Mouse (Mus musculus): Measurements from ENCODE around the gene Pcbp4. TPM values are rescaled to one million over a fixed set of nuclear protein-coding genes. Genes with fewer than 3 reads are reported as not detected.
A peak's percentile ranks its signal among the peaks of the same experiment; 100 is the strongest.
"Not testable (repeated sequence)": the region's sequence is repeated elsewhere in the genome, so short reads cannot be mapped to it uniquely, and the experiment has no call there.

Gene Pcbp4
- polyA plus RNA-seq, 1 experiment from 2014 or later: 2.8 TPM

- WGBS (ENCODE audit: missing documents): 8% methylated on average over 16 of the region's 16 CpGs
- peak overlapping the region; percentile 72 for H3K4me3 ChIP-seq (ENCODE audit: inconsistent target)
- peaks cover 15% of the 10 kb centered on the region; the same call in 1 of the 2 replicates for H3K36me3 ChIP-seq (ENCODE audit: inconsistent target)
- H3K79me2 ChIP-seq (ENCODE audit: inconsistent target): peaks cover 38% of the 10 kb centered on the region
- peak overlapping the region; percentile 94 for H3K27ac ChIP-seq
Observed at GRCm38 (mm10) chr9:106476002-106476923, 23.2 kb downstream of the Pcbp4 start.

GRCm38 (mm10) chr9:106476924-106477484, 23.9 kb downstream of the Pcbp4 start, which contains the start of gene Parp3:
Gene Parp3, minus strand, starts transcription at chr9:106476949.
- WGBS (ENCODE audit: missing documents): 1% methylated on average over 39 of the region's 41 CpGs
- Histone ChIP-seq H3K27ac (peak within 1 kb of the TSS; percentile 94), H3K79me2 (ENCODE audit: inconsistent target) (peaks cover 38% of the 10 kb centered on the region), H3K4me3 (ENCODE audit: inconsistent target) (peak within 1 kb of the TSS; percentile 87), H3K36me3 (ENCODE audit: inconsistent target) (peaks cover 19% of the 10 kb centered on the region; the same call in 1 of the 2 replicates)

- 2% methylated on average over 16 of the region's 16 CpGs for WGBS (ENCODE audit: missing documents)
- H3K36me3 ChIP-seq (ENCODE audit: inconsistent target): peaks cover 19% of the 10 kb centered on the region; the same call in 1 of the 2 replicates
Observed at GRCm38 (mm10) chr9:106477649-106478048, 24.6 kb downstream of the Pcbp4 start.

GRCm38 (mm10) chr9:106478101-106478500, 25.0 kb downstream of the Pcbp4 start:
- 74% methylated on average over 9 of the region's 9 CpGs for WGBS (ENCODE audit: missing documents)
- Histone ChIP-seq H3K79me2 (ENCODE audit: inconsistent target) (peaks cover 38% of the 10 kb centered on the region), H3K36me3 (ENCODE audit: inconsistent target) (peaks cover 24% of the 10 kb centered on the region; the same call in 1 of the 2 replicates), H3K27ac (no peak overlapping the region), H3K4me3 (ENCODE audit: inconsistent target) (peak overlapping the region; percentile 87)

More at GRCm38 (mm10) chr9:106477649-106478048, 24.6 kb downstream of the Pcbp4 start:
- H3K79me2 ChIP-seq (ENCODE audit: inconsistent target): peaks cover 38% of the 10 kb centered on the region
- peak overlapping the region; percentile 87 for H3K4me3 ChIP-seq (ENCODE audit: inconsistent target)
- H3K27ac ChIP-seq: no peak overlapping the region

- H3K79me2 ChIP-seq (ENCODE audit: inconsistent target): peaks cover 29% of the 10 kb centered on the region
- peaks cover 36% of the 10 kb centered on the region; the same call in 1 of the 2 replicates for H3K36me3 ChIP-seq (ENCODE audit: inconsistent target)
- no peak overlapping the region for H3K27ac ChIP-seq
- 95% methylated on average over 6 of the region's 7 CpGs for WGBS (ENCODE audit: missing documents)
- no peak overlapping the region for H3K4me3 ChIP-seq (ENCODE audit: inconsistent target)
Observed at GRCm38 (mm10) chr9:106480541-106480940, 27.4 kb downstream of the Pcbp4 start.

- 47% methylated on average over 15 of the region's 15 CpGs for WGBS (ENCODE audit: missing documents)
- Histone ChIP-seq H3K27ac (no peak overlapping the region), H3K36me3 (ENCODE audit: inconsistent target) (peaks cover 36% of the 10 kb centered on the region; the same call in 1 of the 2 replicates), H3K79me2 (ENCODE audit: inconsistent target) (peaks cover 26% of the 10 kb centered on the region), H3K4me3 (ENCODE audit: inconsistent target) (no peak overlapping the region)
Observed at GRCm38 (mm10) chr9:106481075-106481474, 28.0 kb downstream of the Pcbp4 start.

- no peak overlapping the region for H3K27ac ChIP-seq
- peaks cover 36% of the 10 kb centered on the region; the same call in 1 of the 2 replicates for H3K36me3 ChIP-seq (ENCODE audit: inconsistent target)
- WGBS (ENCODE audit: missing documents): 90% methylated on average over 12 of the region's 13 CpGs
- H3K4me3 ChIP-seq (ENCODE audit: inconsistent target): no peak overlapping the region
- H3K79me2 ChIP-seq (ENCODE audit: inconsistent target): peaks cover 26% of the 10 kb centered on the region
Observed at GRCm38 (mm10) chr9:106481676-106482075, 28.6 kb downstream of the Pcbp4 start.

GRCm38 (mm10) chr9:106482578-106483115, 29.6 kb downstream of the Pcbp4 start:
- Histone ChIP-seq H3K79me2 (ENCODE audit: inconsistent target) (peaks cover 22% of the 10 kb centered on the region), H3K27ac (no peak overlapping the region), H3K36me3 (ENCODE audit: inconsistent target) (peaks cover 36% of the 10 kb centered on the region; the same call in 1 of the 2 replicates), H3K4me3 (ENCODE audit: inconsistent target) (no peak overlapping the region)
- 88% methylated on average over 14 of the region's 17 CpGs for WGBS (ENCODE audit: missing documents)

- peaks cover 36% of the 10 kb centered on the region; the same call in 1 of the 2 replicates for H3K36me3 ChIP-seq (ENCODE audit: inconsistent target)
- peaks cover 18% of the 10 kb centered on the region for H3K79me2 ChIP-seq (ENCODE audit: inconsistent target)
- no peak overlapping the region for H3K4me3 ChIP-seq (ENCODE audit: inconsistent target)
- no peak overlapping the region for H3K27ac ChIP-seq
- WGBS (ENCODE audit: missing documents): 97% methylated on average over 10 of the region's 10 CpGs
Observed at GRCm38 (mm10) chr9:106483136-106483535, 30.0 kb downstream of the Pcbp4 start.

- Histone ChIP-seq H3K4me3 (ENCODE audit: inconsistent target) (no peak overlapping the region), H3K27ac (no peak overlapping the region), H3K36me3 (ENCODE audit: inconsistent target) (peaks cover 36% of the 10 kb centered on the region; the same call in 1 of the 2 replicates), H3K79me2 (ENCODE audit: inconsistent target) (peaks cover 13% of the 10 kb centered on the region)
- 97% methylated on average over 17 of the region's 17 CpGs for WGBS (ENCODE audit: missing documents)
Observed at GRCm38 (mm10) chr9:106483606-106484005, 30.5 kb downstream of the Pcbp4 start.

GRCm38 (mm10) chr9:106485076-106485475, 32.0 kb downstream of the Pcbp4 start:
- Histone ChIP-seq H3K36me3 (ENCODE audit: inconsistent target) (peaks cover 36% of the 10 kb centered on the region; the same call in 1 of the 2 replicates), H3K79me2 (ENCODE audit: inconsistent target) (no peaks in the 10 kb centered on the region; the same call in 1 of the 2 replicates)
- 94% methylated on average over 10 of the region's 10 CpGs for WGBS (ENCODE audit: missing documents)

GRCm38 (mm10) chr9:106487602-106488001, 34.5 kb downstream of the Pcbp4 start:
- WGBS (ENCODE audit: missing documents): 97% methylated on average over 6 of the region's 6 CpGs
- H3K4me3 ChIP-seq (ENCODE audit: inconsistent target); H3K27ac ChIP-seq; H3K79me2 ChIP-seq (ENCODE audit: inconsistent target): not testable (repeated sequence)
- H3K36me3 ChIP-seq (ENCODE audit: inconsistent target): peaks cover 26% of the 10 kb centered on the region; the same call in 1 of the 2 replicates

More at GRCm38 (mm10) chr9:106485076-106485475, 32.0 kb downstream of the Pcbp4 start:
- Histone ChIP-seq H3K27ac (no peak overlapping the region), H3K4me3 (ENCODE audit: inconsistent target) (no peak overlapping the region)

- WGBS (ENCODE audit: missing documents): 91% methylated on average over 6 of the region's 6 CpGs
- Histone ChIP-seq H3K36me3 (ENCODE audit: inconsistent target) (no peaks in the 10 kb centered on the region), H3K27ac (no peak within 1 kb of the TSS), H3K79me2 (ENCODE audit: inconsistent target) (no peaks in the 10 kb centered on the region), H3K4me3 (ENCODE audit: inconsistent target) (no peak within 1 kb of the TSS)
Observed at GRCm38 (mm10) chr9:106499667-106500066, 46.6 kb downstream of the Pcbp4 start, which contains the start of gene Iqcf1. Gene Iqcf1, plus strand, starts transcription at chr9:106499967.

GRCm38 (mm10) chr9:106501846-106502245, 48.8 kb downstream of the Pcbp4 start:
- Histone ChIP-seq H3K4me3 (ENCODE audit: inconsistent target) (no peak overlapping the region), H3K79me2 (ENCODE audit: inconsistent target) (no peaks in the 10 kb centered on the region)
- WGBS (ENCODE audit: missing documents): 91% methylated on average over 22 of the region's 22 CpGs

More at GRCm38 (mm10) chr9:106501846-106502245, 48.8 kb downstream of the Pcbp4 start:
- Histone ChIP-seq H3K36me3 (ENCODE audit: inconsistent target) (no peaks in the 10 kb centered on the region), H3K27ac (no peak overlapping the region)
